Mouse (Mus musculus): ENCODE data around the gene Tmbim7. TPM values are rescaled to one million over a fixed set of nuclear protein-coding genes. Genes with fewer than 3 reads are reported as not detected.
"Not testable (repeated sequence)": the region's sequence is repeated elsewhere in the genome, so short reads cannot be mapped to it uniquely, and the experiment has no call there.

Tmbim7 gene
- polyA plus RNA-seq (2015; fragmentation: Nextera tagmentation; extraction: Ambion mirVana) = not detected in 2 replicates

DNA sequence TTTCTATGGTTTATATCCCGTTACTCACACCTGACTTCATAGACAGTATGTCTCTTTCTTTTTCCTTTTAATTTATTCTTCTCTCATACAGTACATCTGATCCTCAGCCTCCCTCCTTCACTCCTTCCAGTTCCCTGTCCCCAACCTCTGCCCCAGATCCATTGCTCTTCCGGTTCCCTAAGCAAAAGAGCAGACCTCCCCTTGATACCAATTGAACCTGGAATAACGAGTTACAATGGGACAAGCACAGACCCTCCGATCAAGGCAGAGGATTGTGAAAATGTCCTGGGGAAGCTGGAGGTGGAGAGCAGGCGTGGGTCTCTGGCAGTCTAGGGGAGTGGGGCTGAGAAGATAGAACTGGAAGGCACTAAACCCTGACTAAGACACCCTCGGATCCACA is at the start of gene Tmbim7:
Gene Tmbim7, plus strand, starts transcription at position 301 of the 400 bp plus-strand sequence.
- WGBS = 82% methylated on average over 6 of the region's 6 CpGs
- no peak within 1 kb of the TSS for H3K9ac ChIP-seq (ENCODE audit: low read depth, low read length)
- H3K27me3 ChIP-seq (replicated peaks; ENCODE audit: control insufficient read depth, insufficient read depth, low read length) = no peaks in the 10 kb centered on the region
- H3K4me1 ChIP-seq (replicated peaks; ENCODE audit: control insufficient read depth, insufficient read depth, low read length) = 0 out of 2 replicates have a peak, but pooled peaks cover 3% of the 10 kb centered on the region
- no peak for TF ChIP-seq CTCF (IDR thresholded peaks at IDR 0.05; ENCODE audit: low read depth)
- H3K27ac ChIP-seq (ENCODE audit: low read depth, low read length) = no peak within 1 kb of the TSS
- ATAC-seq = no peak
- H3K9me3 ChIP-seq (ENCODE audit: control insufficient read depth) = no peaks in the 10 kb centered on the region
- no peak within 1 kb of the TSS for H3K4me2 ChIP-seq (replicated peaks; ENCODE audit: low read depth)
- H3K36me3 ChIP-seq (ENCODE audit: control insufficient read depth, insufficient read depth) = no peaks in the 10 kb centered on the region
- no peak within 1 kb of the TSS for H3K4me3 ChIP-seq (ENCODE audit: low read depth, low read length)

DNA sequence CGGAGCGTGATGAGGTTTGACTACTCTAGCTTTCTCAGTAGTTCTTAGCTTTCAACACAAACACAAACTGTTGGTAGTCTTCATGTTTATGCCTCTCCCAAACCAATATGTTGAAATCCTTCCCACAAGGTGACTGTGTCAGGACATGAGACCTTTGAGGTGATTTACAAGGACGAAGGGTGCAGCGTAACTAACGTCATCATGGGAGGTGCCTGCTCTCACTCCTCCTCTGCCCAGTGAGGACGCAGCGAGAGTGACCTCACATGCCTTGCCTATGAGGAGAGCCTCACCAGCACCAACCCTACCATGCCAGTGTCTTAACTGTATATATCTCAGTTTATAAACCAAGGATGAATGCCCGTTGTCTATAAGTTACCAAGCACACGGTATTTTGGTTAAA is 43.9 kb upstream of the Tmbim7 start:
- no peaks in the 10 kb centered on the region for H3K9me3 ChIP-seq (ENCODE audit: control insufficient read depth)
- 93% methylated on average over 9 of the region's 9 CpGs for WGBS
- no peaks in the 10 kb centered on the region for H3K27me3 ChIP-seq (replicated peaks; ENCODE audit: control insufficient read depth, insufficient read depth, low read length)
- H3K27ac ChIP-seq (ENCODE audit: low read depth, low read length) = no peak overlapping the region
- ATAC-seq = no peak
- no peak for TF ChIP-seq CTCF (IDR thresholded peaks at IDR 0.05; ENCODE audit: low read depth)
- H3K4me1 ChIP-seq (replicated peaks; ENCODE audit: control insufficient read depth, insufficient read depth, low read length) = no peaks in the 10 kb centered on the region
- no peak overlapping the region for H3K4me3 ChIP-seq (ENCODE audit: low read depth, low read length)
- no peak overlapping the region for H3K9ac ChIP-seq (ENCODE audit: low read depth, low read length)
- H3K36me3 ChIP-seq (ENCODE audit: control insufficient read depth, insufficient read depth) = peaks cover 57% of the 10 kb centered on the region
- H3K4me2 ChIP-seq (replicated peaks; ENCODE audit: low read depth) = no peak overlapping the region

DNA sequence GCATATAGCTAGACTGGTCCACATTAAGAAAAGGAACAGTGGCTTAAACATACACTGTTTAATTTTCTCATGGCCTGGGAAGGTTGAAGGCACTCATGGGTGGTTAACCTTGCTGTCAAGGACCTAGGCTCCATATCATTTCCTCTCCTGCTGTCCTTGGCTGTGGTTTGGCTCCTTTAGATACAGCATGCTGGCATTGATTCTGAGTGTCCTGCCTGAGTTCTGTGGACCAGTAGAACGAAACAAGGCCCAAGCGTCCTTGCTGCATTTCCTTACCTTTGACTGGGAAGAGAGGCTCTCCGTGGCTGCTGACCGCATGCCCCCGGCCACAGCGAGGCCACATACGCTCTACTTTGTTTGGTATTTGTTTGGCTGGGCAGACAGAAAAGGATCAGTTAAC is 41.7 kb upstream of the Tmbim7 start:
- Histone ChIP-seq H3K4me3 (ENCODE audit: low read depth, low read length) (no peak overlapping the region), H3K4me1 (replicated peaks; ENCODE audit: control insufficient read depth, insufficient read depth, low read length) (no peaks in the 10 kb centered on the region), H3K27ac (ENCODE audit: low read depth, low read length) (no peak overlapping the region), H3K9ac (ENCODE audit: low read depth, low read length) (no peak overlapping the region), H3K4me2 (replicated peaks; ENCODE audit: low read depth) (no peak overlapping the region), H3K9me3 (ENCODE audit: control insufficient read depth) (no peaks in the 10 kb centered on the region), H3K27me3 (replicated peaks; ENCODE audit: control insufficient read depth, insufficient read depth, low read length) (no peaks in the 10 kb centered on the region), H3K36me3 (ENCODE audit: control insufficient read depth, insufficient read depth) (peaks cover 54% of the 10 kb centered on the region)
- no peak for TF ChIP-seq CTCF (IDR thresholded peaks at IDR 0.05; ENCODE audit: low read depth)
- ATAC-seq = no peak
- WGBS = 95% methylated on average over 7 of the region's 7 CpGs

- not testable (repeated sequence) for H3K4me2 ChIP-seq (replicated peaks; ENCODE audit: low read depth); H3K4me3 ChIP-seq (ENCODE audit: low read depth, low read length); ATAC-seq; H3K4me1 ChIP-seq (replicated peaks; ENCODE audit: control insufficient read depth, insufficient read depth, low read length); H3K9ac ChIP-seq (ENCODE audit: low read depth, low read length); H3K9me3 ChIP-seq (ENCODE audit: control insufficient read depth); H3K27ac ChIP-seq (ENCODE audit: low read depth, low read length); H3K27me3 ChIP-seq (replicated peaks; ENCODE audit: control insufficient read depth, insufficient read depth, low read length)
- 91% methylated on average over 2 of the region's 2 CpGs for WGBS
- peaks cover 44% of the 10 kb centered on the region for H3K36me3 ChIP-seq (ENCODE audit: control insufficient read depth, insufficient read depth)
These were observed 39.1 kb upstream of the Tmbim7 start for GRCm38 (mm10) chr5:3611835-3612234.

DNA sequence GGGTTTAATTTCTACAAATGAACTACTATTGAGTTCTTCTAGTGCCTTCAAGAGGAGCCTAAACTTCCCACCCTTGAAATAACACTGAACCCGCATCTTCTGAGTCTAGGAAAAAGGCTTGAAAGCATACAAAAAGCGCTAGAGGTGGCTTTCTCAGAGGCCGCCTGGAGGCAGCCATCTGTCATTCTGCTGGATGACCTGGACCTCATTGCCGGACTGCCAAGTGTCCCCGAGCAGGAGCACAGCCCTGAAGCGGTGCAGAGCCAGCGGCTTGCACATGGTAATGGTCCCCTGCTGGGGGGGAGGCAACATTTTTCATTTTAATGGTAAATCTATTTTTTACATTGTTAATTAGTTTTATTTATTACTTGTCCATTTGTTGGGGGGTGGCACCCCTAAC is 30.5 kb upstream of the Tmbim7 start:
- 92% methylated on average over 7 of the region's 7 CpGs for WGBS
- H3K4me2 ChIP-seq (replicated peaks; ENCODE audit: low read depth) = no peak overlapping the region

GRCm38 (mm10) chr5:3630055-3630454 is 20.9 kb upstream of the Tmbim7 start:
- H3K4me1 ChIP-seq (replicated peaks; ENCODE audit: control insufficient read depth, insufficient read depth, low read length) = no peaks in the 10 kb centered on the region
- TF ChIP-seq CTCF (IDR thresholded peaks at IDR 0.05; ENCODE audit: low read depth) = no peak
- peak; percentile 25; the same call in 1 of the 2 replicates for ATAC-seq
- no peak overlapping the region for H3K27ac ChIP-seq (ENCODE audit: low read depth, low read length)
- H3K4me2 ChIP-seq (replicated peaks; ENCODE audit: low read depth) = no peak overlapping the region
- 77% methylated on average over 5 of the region's 5 CpGs for WGBS
- no peak overlapping the region for H3K9ac ChIP-seq (ENCODE audit: low read depth, low read length)
- no peak overlapping the region for H3K4me3 ChIP-seq (ENCODE audit: low read depth, low read length)
- H3K36me3 ChIP-seq (ENCODE audit: control insufficient read depth, insufficient read depth) = peaks cover 26% of the 10 kb centered on the region
- H3K27me3 ChIP-seq (replicated peaks; ENCODE audit: control insufficient read depth, insufficient read depth, low read length) = no peaks in the 10 kb centered on the region
- no peaks in the 10 kb centered on the region for H3K9me3 ChIP-seq (ENCODE audit: control insufficient read depth)

More for the DNA sequence above, 30.5 kb upstream of the Tmbim7 start:
- no peak for TF ChIP-seq CTCF (IDR thresholded peaks at IDR 0.05; ENCODE audit: low read depth)
- Histone ChIP-seq H3K27ac (ENCODE audit: low read depth, low read length) (no peak overlapping the region), H3K4me1 (replicated peaks; ENCODE audit: control insufficient read depth, insufficient read depth, low read length) (no peaks in the 10 kb centered on the region), H3K9ac (ENCODE audit: low read depth, low read length) (no peak overlapping the region), H3K27me3 (replicated peaks; ENCODE audit: control insufficient read depth, insufficient read depth, low read length) (no peaks in the 10 kb centered on the region), H3K9me3 (ENCODE audit: control insufficient read depth) (no peaks in the 10 kb centered on the region), H3K36me3 (ENCODE audit: control insufficient read depth, insufficient read depth) (peaks cover 59% of the 10 kb centered on the region), H3K4me3 (ENCODE audit: low read depth, low read length) (no peak overlapping the region)
- ATAC-seq = no peak

Measured in intestine, postnatal 0 days (tissue).